Mouse (Mus musculus) forebrain, embryonic 13.5 days (tissue): ENCODE results near the gene Wdr35. TPM values are rescaled to one million over a fixed set of nuclear protein-coding genes. Genes with fewer than 3 reads are reported as not detected.
"Not testable (repeated sequence)": the region's sequence is repeated elsewhere in the genome, so short reads cannot be mapped to it uniquely, and the experiment has no call there.

Experiments used
- ATAC-seq: fragments of 200-750 bp; cut with Nextera tagmentation; 2 replicates; pipeline ENCODE4 v1.8.0; 2017
- H3K27ac ChIP-seq: fragments of 300-500 bp; sonication (generic); 2 replicates; pipeline ENCODE4 v1.5.1; 2015; ENCODE audit warnings: inconsistent platforms, mild to moderate bottlenecking, moderate library complexity
- H3K27me3 ChIP-seq: fragments of 300-500 bp; sonication (generic); 2 replicates; pipeline ENCODE4 v1.6.1; 2015; ENCODE audit warnings: mild to moderate bottlenecking, inconsistent platforms
- H3K36me3 ChIP-seq: fragments of 300-500 bp; sonication (generic); 2 replicates; pipeline ENCODE4 v1.6.1; 2015; ENCODE audit warnings: mild to moderate bottlenecking, inconsistent platforms; ENCODE audit not compliant: poor library complexity, severe bottlenecking
- H3K4me1 ChIP-seq: fragments of 300-500 bp; sonication (generic); 2 replicates; pipeline ENCODE4 v1.6.1; 2015; ENCODE audit warnings: inconsistent platforms
- H3K4me2 ChIP-seq: fragments of 300-500 bp; sonication (generic); 2 replicates; pipeline ENCODE4 v1.6.1; 2015; ENCODE audit warnings: inconsistent platforms, mild to moderate bottlenecking, moderate library complexity
- H3K4me3 ChIP-seq: fragments of 300-500 bp; sonication (generic); 2 replicates; pipeline ENCODE4 v1.5.1; 2015; ENCODE audit warnings: mild to moderate bottlenecking, inconsistent platforms
- H3K9ac ChIP-seq: fragments of 300-500 bp; sonication (generic); 2 replicates; pipeline ENCODE4 v1.6.1; 2015; ENCODE audit warnings: mild to moderate bottlenecking, inconsistent platforms
- H3K9me3 ChIP-seq: fragments of 300-500 bp; sonication (generic); replicated peaks from 2 replicates; pipeline ENCODE4 v1.6.1; 2016; ENCODE audit warnings: inconsistent platforms
- WGBS: fragments of 180-500 bp; shearing (Covaris S2); methylation state at CpG from one replicate; pipeline ENCODE4 v1.1.7; 2015; 5-methylcytosine and 5-hydroxymethylcytosine counted together
- polyA plus RNA-seq: library from polyadenylated mRNA; unstranded; fragments of >200 nt; fragmentation: Nextera tagmentation; extraction: Ambion mirVana; gene quantifications from 2 replicates; pipeline ENCODE4 v1.2.1, GENCODE M21; 2015

Wdr35 gene
- polyA plus RNA-seq: 21.3 and 27.1 TPM in 2 replicates

DNA sequence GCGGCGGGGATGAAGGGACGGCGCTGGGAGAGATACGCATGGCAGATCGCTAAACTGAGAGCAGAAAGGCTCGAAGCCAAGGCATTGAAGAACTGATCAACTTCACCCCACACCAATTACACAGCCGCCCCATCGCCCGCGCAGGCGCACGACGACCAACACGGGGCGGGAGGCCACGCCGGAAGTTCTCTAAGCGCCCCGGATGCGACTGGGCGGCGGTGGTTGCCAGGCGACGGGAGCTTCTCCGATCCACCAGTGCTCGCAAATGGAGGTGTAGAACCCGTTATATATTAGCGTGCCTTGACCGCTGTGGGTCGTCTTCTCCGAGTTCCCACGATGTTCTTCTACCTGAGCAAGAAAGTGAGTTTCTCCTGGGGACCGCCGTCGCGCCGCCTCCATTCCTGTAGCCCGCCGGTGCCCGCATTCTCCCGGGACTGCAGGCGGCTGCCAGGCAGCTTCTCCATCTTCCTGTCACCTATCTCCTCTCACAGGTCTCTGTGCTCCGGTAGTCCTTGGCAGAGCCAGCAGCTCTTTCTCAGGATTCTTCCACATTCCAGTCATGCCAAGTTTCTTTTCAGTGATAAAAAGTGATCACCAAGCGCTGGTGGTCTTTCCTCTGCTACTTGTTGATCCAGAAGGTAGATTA lies at the start of gene Wdr35:
Gene Wdr35 (plus strand): TSS at position 73 of the 646 bp plus-strand sequence.
- H3K9me3 ChIP-seq: no peaks in the 10 kb centered on the region
- H3K4me1 ChIP-seq: peaks cover 11% of the 10 kb centered on the region
- peak within 1 kb of the TSS; percentile 77 for H3K9ac ChIP-seq
- H3K4me3 ChIP-seq: peak within 1 kb of the TSS; percentile 73
- H3K4me2 ChIP-seq: peak within 1 kb of the TSS; percentile 84
- WGBS: under 1% methylated on average over 45 of the region's 45 CpGs
- H3K27ac ChIP-seq: peak within 1 kb of the TSS; percentile 33; the same call in 1 of the 2 replicates
- peak; percentile 99 for ATAC-seq
- H3K27me3 ChIP-seq: no peaks in the 10 kb centered on the region
- H3K36me3 ChIP-seq: peaks cover 5% of the 10 kb centered on the region

DNA sequence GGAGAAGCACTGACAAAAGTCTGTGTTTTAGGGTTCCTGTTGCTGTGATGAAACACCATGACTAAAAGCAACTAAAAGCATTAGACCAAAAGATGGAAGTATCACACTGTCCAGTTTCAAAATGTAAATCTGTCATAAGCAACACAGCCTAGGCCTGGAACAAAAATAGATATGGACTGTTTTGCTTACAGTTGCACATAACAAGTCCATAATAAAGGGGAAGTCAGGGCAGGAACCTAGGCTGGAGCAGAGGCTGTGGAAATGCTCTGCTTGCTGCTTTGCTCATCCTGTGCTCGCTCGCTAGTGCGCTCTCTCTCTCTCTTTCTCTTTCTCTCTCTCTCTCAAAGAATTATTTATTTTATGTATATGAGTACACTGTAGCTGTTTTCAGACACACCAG lies 46.0 kb upstream of the Wdr35 start:
- Histone ChIP-seq H3K4me1 (peaks cover 41% of the 10 kb centered on the region), H3K36me3 (peaks cover 12% of the 10 kb centered on the region; the same call in 1 of the 2 replicates), H3K9ac (no peak overlapping the region), H3K4me2 (no peak overlapping the region), H3K27ac (no peak overlapping the region), H3K27me3 (no peaks in the 10 kb centered on the region), H3K9me3 (no peaks in the 10 kb centered on the region), H3K4me3 (no peak overlapping the region)
- ATAC-seq: no peak
- WGBS: 93% methylated on average over 3 of the region's 3 CpGs

DNA sequence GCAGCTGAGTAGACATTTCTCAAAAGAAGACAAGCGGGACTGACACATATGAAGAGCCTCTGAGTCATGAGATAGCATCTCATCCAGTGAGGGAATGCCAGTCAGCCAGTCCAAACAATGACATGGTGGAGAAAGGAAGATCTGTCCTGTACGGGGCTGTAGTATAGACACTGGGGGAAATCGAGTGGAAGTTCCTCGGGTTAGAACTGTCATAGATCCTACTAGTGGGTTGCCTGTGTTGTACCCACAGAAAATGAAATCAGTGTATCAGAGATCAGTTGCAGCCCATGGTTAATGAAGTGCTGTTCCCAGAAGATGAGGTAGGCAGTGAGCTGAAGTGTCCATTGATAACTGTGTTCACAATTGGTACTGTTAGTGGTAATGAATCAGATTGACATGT lies 44.9 kb upstream of the Wdr35 start:
- WGBS: 81% methylated on average over 4 of the region's 4 CpGs
- peaks cover 21% of the 10 kb centered on the region for H3K36me3 ChIP-seq
- H3K4me2 ChIP-seq: no peak overlapping the region
- H3K9ac ChIP-seq: no peak overlapping the region
- H3K27me3 ChIP-seq: no peaks in the 10 kb centered on the region
- H3K9me3 ChIP-seq: no peaks in the 10 kb centered on the region
- H3K4me3 ChIP-seq: no peak overlapping the region
- H3K27ac ChIP-seq: no peak overlapping the region; the same call in 1 of the 2 replicates
- ATAC-seq: no peak
- H3K4me1 ChIP-seq: peaks cover 30% of the 10 kb centered on the region

DNA sequence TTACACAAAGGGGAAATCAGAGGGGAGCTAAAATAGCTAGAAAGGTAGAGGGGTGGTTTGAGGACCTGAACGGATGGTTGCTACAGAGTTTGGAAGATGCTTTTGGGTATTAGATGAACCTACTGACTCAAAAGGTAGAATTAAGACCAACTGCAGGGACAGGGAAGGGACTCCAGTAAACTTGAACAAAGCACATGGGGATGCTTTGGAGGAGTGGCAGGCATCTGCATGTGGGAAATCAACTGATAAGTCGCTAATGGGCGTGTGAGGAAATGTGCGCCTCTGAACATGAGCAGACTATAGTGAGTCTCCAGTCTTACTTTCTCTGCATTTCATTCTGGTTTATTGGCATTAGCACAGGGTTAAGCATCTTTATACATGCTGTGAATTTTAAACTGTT lies 42.6 kb upstream of the Wdr35 start:
- H3K27me3 ChIP-seq: no peaks in the 10 kb centered on the region
- H3K4me3 ChIP-seq: no peak overlapping the region
- peaks cover 33% of the 10 kb centered on the region for H3K36me3 ChIP-seq
- no peak overlapping the region for H3K4me2 ChIP-seq
- H3K9me3 ChIP-seq: no peaks in the 10 kb centered on the region
- H3K4me1 ChIP-seq: peaks cover 16% of the 10 kb centered on the region
- WGBS: 87% methylated on average over 4 of the region's 4 CpGs
- ATAC-seq: no peak
- no peak overlapping the region for H3K9ac ChIP-seq
- H3K27ac ChIP-seq: no peak overlapping the region

DNA sequence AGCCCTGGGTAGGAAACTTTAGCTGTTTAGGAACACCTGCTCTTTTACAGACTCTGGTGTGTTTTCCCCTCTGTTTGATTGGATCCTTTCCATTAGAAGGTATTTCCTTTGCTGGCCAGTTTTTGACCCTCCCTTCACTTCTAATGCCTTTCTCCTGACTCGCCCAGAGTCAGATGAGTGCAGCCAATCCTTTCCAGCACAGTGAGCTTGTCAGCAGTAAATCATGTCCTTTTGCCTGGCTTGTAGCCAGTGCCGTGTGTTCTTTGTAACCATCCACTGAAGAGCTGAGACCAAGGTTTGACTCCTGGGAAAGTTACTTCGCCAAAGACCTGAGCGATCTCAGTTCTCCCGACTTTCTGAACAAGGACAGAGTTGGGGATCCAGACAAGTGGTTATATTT lies 38.3 kb upstream of the Wdr35 start:
- H3K36me3 ChIP-seq: peaks cover 64% of the 10 kb centered on the region

DNA sequence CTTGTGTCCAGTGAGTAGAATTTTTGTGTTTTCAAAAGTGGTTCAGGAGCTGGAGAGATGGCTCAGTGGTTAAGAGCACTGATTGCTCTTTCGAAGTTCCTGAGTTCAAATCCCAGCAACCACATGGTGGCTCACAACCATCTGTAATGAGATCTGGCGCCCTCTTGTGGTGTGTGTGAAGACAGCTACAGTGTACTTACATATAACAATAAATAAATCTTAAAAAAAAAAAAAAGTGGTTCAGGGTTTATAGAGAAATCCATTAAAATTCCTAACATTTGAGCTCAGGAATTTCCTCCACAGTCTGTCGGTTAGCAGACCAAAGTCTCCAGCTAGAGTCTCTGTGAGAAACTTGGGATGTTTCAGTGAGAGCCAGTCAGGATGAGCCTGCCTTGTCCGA lies 37.5 kb upstream of the Wdr35 start:
- not testable (repeated sequence) for H3K9me3 ChIP-seq, H3K4me1 ChIP-seq, H3K4me2 ChIP-seq, ATAC-seq, H3K4me3 ChIP-seq, H3K27me3 ChIP-seq, H3K27ac ChIP-seq, H3K9ac ChIP-seq
- peaks cover 64% of the 10 kb centered on the region for H3K36me3 ChIP-seq
- WGBS: 76% methylated on average over 4 of the region's 4 CpGs

More for the DNA sequence above, 38.3 kb upstream of the Wdr35 start:
- Histone ChIP-seq H3K27me3 (no peaks in the 10 kb centered on the region), H3K4me1 (peaks cover 7% of the 10 kb centered on the region; the same call in 1 of the 2 replicates), H3K4me3 (no peak overlapping the region), H3K9ac (no peak overlapping the region), H3K27ac (no peak overlapping the region), H3K4me2 (no peak overlapping the region), H3K9me3 (no peaks in the 10 kb centered on the region)
- no peak for ATAC-seq
- WGBS: 89% methylated on average over 5 of the region's 5 CpGs

DNA sequence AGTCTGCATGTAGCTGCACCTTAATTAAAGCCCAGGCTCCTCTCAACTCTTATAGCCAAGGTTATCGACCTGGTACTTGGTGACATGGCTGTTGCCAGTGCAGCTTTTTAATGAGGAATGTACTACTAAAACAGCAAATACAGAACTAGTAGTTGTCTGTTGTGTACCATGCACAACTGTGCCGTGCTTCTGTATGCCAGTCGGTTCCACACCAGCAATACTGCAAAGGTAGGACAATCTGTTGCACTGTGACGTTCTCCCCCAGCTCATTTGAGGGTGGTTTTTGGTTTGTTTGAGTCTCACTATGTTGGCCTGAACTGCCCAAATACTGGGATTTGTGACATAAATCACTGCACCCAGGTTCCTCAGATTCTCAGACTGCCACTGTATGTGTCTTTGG lies 34.2 kb upstream of the Wdr35 start:
- Histone ChIP-seq H3K9ac (no peak overlapping the region), H3K36me3 (peaks cover 51% of the 10 kb centered on the region), H3K9me3 (0 out of 2 replicates have a peak, but pooled peaks cover 2% of the 10 kb centered on the region), H3K4me3 (no peak overlapping the region), H3K27ac (no peak overlapping the region), H3K4me2 (no peak overlapping the region), H3K4me1 (no peaks in the 10 kb centered on the region), H3K27me3 (no peaks in the 10 kb centered on the region)
- WGBS: 92% methylated on average over 4 of the region's 4 CpGs
- no peak for ATAC-seq

DNA sequence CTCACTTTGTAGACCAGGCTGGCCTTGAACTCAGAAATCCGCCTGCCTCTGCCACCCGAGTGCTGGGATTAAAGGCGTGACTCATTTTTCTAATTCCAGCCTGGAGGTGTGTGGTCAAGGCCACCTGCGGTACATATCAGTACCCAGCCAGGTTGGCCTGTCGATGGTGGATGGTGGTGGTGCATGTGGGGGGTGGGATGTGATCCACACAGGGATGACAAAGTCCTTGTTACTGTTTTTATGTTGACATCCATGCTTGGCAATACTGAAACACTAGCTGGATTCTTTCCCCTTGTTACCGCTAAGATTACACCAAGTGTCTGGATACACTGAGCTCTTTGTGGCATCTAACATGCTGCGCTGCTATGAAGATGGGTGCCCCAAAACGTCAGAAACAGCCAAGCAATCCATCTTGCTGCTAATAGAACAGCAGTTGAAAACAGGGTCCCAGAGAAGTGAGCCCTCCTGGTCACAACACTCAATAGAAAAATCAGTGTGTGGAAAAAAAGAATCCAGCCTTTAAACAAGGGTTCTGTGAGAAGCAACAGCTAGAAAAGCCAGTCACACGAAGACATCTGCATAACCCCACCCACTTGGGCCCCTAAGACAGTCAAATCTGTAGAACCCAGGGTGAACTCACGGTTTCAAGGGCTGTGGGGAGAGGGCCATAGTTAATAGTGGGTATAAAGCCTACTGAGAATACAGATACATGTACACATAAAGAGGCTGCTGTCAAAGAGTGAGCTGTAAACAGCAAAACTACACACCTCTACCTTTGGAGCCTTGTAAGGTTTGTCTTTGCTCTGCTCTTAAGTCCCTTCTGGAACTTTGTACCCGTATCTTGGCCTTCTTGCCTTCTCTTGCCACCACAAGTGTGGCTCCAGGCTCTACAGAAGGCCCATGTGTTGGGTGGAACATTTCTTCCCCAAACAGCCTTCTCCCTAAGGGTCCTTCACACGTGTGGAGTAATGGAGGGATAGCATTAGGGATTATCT lies 33.4 kb upstream of the Wdr35 start:
- Histone ChIP-seq H3K27me3 (no peaks in the 10 kb centered on the region), H3K9me3 (0 out of 2 replicates have a peak, but pooled peaks cover 2% of the 10 kb centered on the region), H3K4me2 (no peak overlapping the region), H3K27ac (no peak overlapping the region), H3K36me3 (peaks cover 43% of the 10 kb centered on the region), H3K9ac (no peak overlapping the region), H3K4me3 (no peak overlapping the region), H3K4me1 (no peaks in the 10 kb centered on the region)
- no peak for ATAC-seq
- 72% methylated on average over 12 of the region's 12 CpGs for WGBS

DNA sequence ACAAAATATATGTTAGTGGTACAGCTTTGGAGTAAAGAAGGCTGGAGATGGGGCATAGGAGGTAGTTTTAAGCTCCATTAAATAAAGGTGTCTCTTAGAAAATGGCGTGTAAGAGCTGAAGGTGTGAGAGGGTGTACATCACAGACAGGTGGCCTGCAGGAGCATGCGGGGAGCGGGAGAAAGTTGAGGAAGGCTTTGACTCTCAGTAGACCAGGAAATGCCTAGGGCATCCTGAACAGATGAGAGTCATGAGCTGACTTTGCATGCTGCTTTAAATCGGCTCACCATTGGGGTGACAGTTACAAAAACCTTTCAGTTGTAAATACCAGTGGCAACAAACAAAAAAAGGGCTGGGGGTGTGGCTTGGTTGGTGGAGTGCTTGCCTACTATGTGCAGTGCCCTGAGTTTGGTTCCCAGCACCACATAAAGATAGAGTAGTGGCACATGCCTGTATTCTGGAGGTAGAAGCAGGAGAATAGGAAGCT lies 32.5 kb upstream of the Wdr35 start:
- H3K36me3 ChIP-seq: peaks cover 34% of the 10 kb centered on the region
- 0 out of 2 replicates have a peak, but pooled peaks cover 2% of the 10 kb centered on the region for H3K9me3 ChIP-seq
- no peak overlapping the region for H3K27ac ChIP-seq
- no peak overlapping the region for H3K4me2 ChIP-seq
- 79% methylated on average over 4 of the region's 4 CpGs for WGBS
- ATAC-seq: no peak
- no peak overlapping the region for H3K9ac ChIP-seq
- no peaks in the 10 kb centered on the region for H3K4me1 ChIP-seq
- H3K27me3 ChIP-seq: no peaks in the 10 kb centered on the region
- H3K4me3 ChIP-seq: no peak overlapping the region

DNA sequence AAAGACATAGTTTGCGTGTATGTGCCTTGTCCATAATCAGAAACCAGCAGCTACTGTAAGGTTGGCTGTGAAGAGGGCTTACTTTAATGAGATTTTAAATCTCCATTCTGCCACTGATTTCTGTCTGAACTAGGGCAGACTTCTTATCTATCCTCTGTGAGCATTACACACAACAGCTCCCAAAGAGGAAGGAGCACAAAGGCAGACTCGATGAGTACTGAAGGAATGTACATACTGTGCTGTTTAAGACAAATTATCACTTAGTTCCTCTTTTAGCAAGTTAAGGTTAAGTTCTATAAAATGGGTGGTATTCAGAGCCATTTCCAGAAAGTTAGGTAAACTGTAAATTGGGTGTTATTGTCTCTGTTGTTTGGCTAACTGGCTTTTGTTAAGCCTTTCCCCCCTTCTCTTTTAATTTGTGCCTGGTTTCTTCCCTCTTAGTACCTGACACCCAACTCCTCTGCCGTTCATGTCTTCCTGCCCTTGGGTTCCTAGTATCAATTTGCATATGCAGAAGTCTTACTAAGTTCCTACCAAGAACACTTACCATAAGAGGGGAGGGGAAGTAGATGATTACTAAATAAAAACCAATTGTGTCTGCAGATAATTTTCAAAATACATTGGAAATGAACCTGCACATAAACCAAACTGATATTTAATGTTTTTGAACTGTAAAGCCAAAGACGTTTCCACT lies 31.8 kb upstream of the Wdr35 start:
- WGBS: 81% methylated on average over 4 of the region's 4 CpGs
- H3K4me1 ChIP-seq: no peaks in the 10 kb centered on the region
- 0 out of 2 replicates have a peak, but pooled peaks cover 2% of the 10 kb centered on the region for H3K9me3 ChIP-seq
- H3K27me3 ChIP-seq: 0 out of 2 replicates have a peak, but pooled peaks cover under 1% of the 10 kb centered on the region
- H3K36me3 ChIP-seq: peaks cover 28% of the 10 kb centered on the region
- no peak overlapping the region for H3K9ac ChIP-seq
- ATAC-seq: no peak
- no peak overlapping the region for H3K27ac ChIP-seq
- no peak overlapping the region for H3K4me3 ChIP-seq
- H3K4me2 ChIP-seq: no peak overlapping the region

DNA sequence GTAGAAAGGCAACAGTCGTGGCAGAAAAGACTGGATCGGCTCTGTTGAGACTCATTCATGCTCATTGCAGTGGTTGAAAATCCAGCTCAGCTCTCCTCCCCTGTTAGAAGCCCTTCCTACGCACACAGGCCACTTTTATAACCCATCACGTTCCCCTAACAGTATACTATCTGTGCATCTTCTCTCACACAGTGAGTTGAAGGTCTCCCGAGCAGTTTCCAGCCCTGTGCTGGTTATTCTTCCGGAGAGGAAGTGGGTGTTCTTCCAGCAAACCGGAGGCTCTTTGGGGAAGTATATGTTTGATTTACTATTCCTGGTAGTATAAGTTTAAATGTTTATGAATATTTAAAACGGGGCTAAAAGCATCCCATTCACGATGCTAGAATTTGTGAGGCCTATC lies 26.5 kb upstream of the Wdr35 start:
- peak overlapping the region; percentile 80 for H3K4me2 ChIP-seq
- no peaks in the 10 kb centered on the region for H3K9me3 ChIP-seq
- H3K4me3 ChIP-seq: no peak overlapping the region
- H3K27ac ChIP-seq: no peak overlapping the region
- no peak overlapping the region for H3K9ac ChIP-seq
- H3K27me3 ChIP-seq: 0 out of 2 replicates have a peak, but pooled peaks cover 4% of the 10 kb centered on the region
- H3K36me3 ChIP-seq: no peaks in the 10 kb centered on the region
- no peak for ATAC-seq
- H3K4me1 ChIP-seq: peaks cover 11% of the 10 kb centered on the region
- 70% methylated on average over 9 of the region's 9 CpGs for WGBS
